Mouse (Mus musculus): ENCODE results near the gene Olfr71. TPM values are rescaled to one million over a fixed set of nuclear protein-coding genes. Genes with fewer than 3 reads are reported as not detected.
A peak's percentile ranks its signal among the peaks of the same experiment; 100 is the strongest.

Olfr71 gene
- not detected in 2 replicates for polyA plus RNA-seq (2015; fragmentation: Nextera tagmentation; extraction: Ambion mirVana)

DNA sequence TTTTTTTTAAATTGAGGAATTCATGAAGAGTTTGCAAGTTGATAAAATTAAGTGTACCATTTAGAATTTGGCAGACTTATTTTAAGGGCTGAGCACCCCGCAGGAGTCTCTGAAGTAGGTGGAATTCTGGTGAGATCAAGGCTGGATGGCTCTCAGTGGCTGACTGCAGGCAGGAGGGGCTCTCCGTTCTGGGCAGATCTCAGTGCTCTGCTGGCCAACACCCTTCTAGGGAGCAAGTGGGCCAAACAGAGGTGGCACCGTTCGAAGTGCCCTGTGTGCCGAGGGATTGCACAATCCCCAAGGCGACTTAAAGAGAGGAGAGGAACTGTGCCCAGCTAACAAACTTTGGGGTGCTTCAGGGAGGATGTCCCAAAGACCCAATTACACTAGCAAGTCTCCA, at the start of gene Olfr71:
TSS of gene Olfr71 (minus strand) at position 387 of the 400 bp plus-strand sequence.
- no peak for ATAC-seq (ENCODE audit: insufficient read depth, low FRiP score, low read depth)

DNA sequence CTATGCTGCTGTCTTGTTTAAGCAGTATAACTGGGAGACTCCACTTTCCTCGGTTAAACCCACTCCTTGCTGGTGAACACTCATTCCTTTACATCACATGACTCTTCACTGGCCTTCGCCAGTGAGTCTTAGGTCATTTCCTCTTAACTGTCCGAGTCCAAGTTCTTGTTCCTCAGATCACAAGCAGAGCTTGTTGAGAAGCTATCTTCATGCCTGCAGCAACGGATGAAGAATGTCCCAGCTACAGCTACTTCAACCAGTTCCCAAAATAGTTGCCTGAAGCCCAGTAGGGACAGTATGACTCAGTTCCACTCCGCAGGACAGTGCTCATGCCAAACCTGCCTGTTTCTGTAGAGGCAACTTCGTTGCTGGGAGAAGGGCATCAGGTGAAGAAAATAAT, 47.2 kb upstream of the Olfr71 start:
- no peak for ATAC-seq (ENCODE audit: insufficient read depth, low FRiP score, low read depth)
- no peak overlapping the region for H3K4me2 ChIP-seq
- H3K9ac ChIP-seq = no peak overlapping the region
- 71% methylated on average over 6 of the region's 6 CpGs for WGBS
- no peak overlapping the region for H3K27ac ChIP-seq
- no peaks in the 10 kb centered on the region for H3K4me1 ChIP-seq
- no peaks in the 10 kb centered on the region for H3K9me3 ChIP-seq
- H3K4me3 ChIP-seq (replicated peaks) = no peak overlapping the region
- H3K27me3 ChIP-seq (replicated peaks) = no peaks in the 10 kb centered on the region
- H3K36me3 ChIP-seq = no peaks in the 10 kb centered on the region

More for the DNA sequence above, at the start of gene Olfr71:
- H3K9me3 ChIP-seq = no peaks in the 10 kb centered on the region
- no peak within 1 kb of the TSS for H3K4me3 ChIP-seq (replicated peaks)
- H3K27me3 ChIP-seq (replicated peaks) = no peaks in the 10 kb centered on the region
- H3K4me2 ChIP-seq = no peak within 1 kb of the TSS
- H3K27ac ChIP-seq = no peak within 1 kb of the TSS
- 61% methylated on average over 6 of the region's 6 CpGs for WGBS
- no peak within 1 kb of the TSS for H3K9ac ChIP-seq
- peaks cover 8% of the 10 kb centered on the region; the same call in 1 of the 2 replicates for H3K4me1 ChIP-seq
- H3K36me3 ChIP-seq = no peaks in the 10 kb centered on the region

DNA sequence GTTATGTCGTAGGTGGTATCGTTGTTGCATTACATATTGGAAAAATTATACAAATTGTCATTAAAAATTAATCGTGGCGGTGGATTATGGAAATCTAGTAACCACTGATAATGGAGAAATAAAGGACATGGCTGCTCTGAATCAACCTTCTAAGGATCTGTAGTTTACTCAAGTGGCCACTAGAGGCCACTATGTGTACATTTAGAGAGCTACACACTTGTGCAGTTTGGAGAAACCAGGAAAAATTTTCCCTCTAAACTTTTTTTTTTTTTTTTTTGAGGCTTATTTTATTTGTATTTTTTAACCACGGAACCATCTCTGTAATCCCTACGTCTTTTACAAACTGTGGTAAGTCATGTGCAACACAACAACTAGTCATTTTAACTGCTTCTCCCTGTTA, 35.1 kb upstream of the Olfr71 start:
- no peak overlapping the region for H3K9ac ChIP-seq
- H3K9me3 ChIP-seq = no peaks in the 10 kb centered on the region
- H3K36me3 ChIP-seq = no peaks in the 10 kb centered on the region
- 14% methylated on average over 6 of the region's 6 CpGs for WGBS
- no peak overlapping the region for H3K4me3 ChIP-seq (replicated peaks)
- no peaks in the 10 kb centered on the region for H3K4me1 ChIP-seq
- H3K27ac ChIP-seq = no peak overlapping the region
- no peak overlapping the region for H3K4me2 ChIP-seq
- ATAC-seq (ENCODE audit: insufficient read depth, low FRiP score, low read depth) = no peak
- H3K27me3 ChIP-seq (replicated peaks) = no peaks in the 10 kb centered on the region

DNA sequence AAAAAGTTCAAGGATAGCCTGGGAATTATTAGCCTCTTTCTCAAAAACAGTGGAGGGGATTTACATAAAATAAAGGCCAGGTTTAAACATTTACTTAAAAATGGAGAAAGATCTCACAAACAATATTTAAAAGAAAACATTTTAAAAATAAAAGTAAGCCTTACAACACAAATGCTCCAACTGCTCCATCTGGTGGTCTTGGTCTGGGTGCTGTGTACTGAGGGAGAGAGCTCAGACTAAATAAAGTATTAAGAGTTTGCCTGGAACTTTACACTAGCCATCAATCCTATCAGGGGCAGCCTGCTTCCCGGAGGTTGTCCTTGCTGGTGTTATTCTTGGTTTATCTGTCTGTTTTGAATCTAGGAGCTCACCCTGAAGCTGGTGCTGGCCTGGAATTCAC, 33.0 kb upstream of the Olfr71 start:
- no peaks in the 10 kb centered on the region for H3K27me3 ChIP-seq (replicated peaks)
- no peaks in the 10 kb centered on the region for H3K4me1 ChIP-seq
- no peak overlapping the region for H3K4me3 ChIP-seq (replicated peaks)
- ATAC-seq (ENCODE audit: insufficient read depth, low FRiP score, low read depth) = no peak
- H3K36me3 ChIP-seq = no peaks in the 10 kb centered on the region
- H3K27ac ChIP-seq = no peak overlapping the region
- H3K9me3 ChIP-seq = no peaks in the 10 kb centered on the region
- no peak overlapping the region for H3K4me2 ChIP-seq
- WGBS = 30% methylated on average over 1 of the region's 1 CpGs
- H3K9ac ChIP-seq = no peak overlapping the region

DNA sequence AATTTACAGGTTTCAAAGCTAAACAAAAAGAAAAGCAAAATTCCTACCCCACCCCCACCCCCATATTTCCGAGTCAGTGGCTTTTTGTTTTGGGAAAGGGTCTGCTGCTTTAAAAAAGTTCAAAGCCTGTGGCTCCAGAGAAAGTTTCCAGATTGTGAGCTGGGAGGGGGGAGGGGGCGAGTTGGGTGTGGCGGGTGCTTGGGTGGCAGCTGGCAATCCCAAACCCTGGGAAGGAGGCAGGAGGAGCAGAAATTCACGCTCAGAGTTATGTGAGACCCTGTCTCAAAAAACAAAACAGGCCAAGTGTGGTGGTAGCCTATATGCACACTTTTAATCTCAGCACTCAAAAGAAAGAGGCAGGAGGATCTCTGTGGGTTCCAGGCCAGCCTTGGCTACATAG, 32.6 kb upstream of the Olfr71 start:
- no peak for ATAC-seq (ENCODE audit: insufficient read depth, low FRiP score, low read depth)
- no peaks in the 10 kb centered on the region for H3K36me3 ChIP-seq
- H3K4me3 ChIP-seq (replicated peaks) = no peak overlapping the region
- no peak overlapping the region for H3K4me2 ChIP-seq
- H3K27ac ChIP-seq = no peak overlapping the region
- no peaks in the 10 kb centered on the region for H3K9me3 ChIP-seq
- H3K27me3 ChIP-seq (replicated peaks) = no peaks in the 10 kb centered on the region
- 27% methylated on average over 4 of the region's 4 CpGs for WGBS
- H3K9ac ChIP-seq = no peak overlapping the region
- no peaks in the 10 kb centered on the region for H3K4me1 ChIP-seq

DNA sequence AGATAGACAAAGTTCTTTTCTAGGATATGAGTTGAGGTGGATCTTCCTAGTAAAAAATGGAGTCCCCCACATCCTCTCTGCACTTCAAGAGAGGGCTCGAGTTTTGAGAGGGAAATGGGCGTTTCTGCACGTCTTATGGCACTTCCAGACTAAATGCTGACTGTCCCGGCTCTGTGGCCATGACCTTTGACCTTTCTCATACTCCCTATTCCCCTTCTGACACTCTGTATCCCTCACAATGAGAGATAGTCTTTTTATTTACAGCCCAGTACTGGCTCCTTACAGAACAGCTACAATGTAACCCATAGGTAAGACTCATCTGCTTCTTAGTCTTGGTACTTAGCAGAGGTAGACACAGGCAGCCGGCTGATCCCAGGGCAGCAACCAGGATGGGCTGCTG, 31.5 kb upstream of the Olfr71 start:
- no peak for ATAC-seq (ENCODE audit: insufficient read depth, low FRiP score, low read depth)

DNA sequence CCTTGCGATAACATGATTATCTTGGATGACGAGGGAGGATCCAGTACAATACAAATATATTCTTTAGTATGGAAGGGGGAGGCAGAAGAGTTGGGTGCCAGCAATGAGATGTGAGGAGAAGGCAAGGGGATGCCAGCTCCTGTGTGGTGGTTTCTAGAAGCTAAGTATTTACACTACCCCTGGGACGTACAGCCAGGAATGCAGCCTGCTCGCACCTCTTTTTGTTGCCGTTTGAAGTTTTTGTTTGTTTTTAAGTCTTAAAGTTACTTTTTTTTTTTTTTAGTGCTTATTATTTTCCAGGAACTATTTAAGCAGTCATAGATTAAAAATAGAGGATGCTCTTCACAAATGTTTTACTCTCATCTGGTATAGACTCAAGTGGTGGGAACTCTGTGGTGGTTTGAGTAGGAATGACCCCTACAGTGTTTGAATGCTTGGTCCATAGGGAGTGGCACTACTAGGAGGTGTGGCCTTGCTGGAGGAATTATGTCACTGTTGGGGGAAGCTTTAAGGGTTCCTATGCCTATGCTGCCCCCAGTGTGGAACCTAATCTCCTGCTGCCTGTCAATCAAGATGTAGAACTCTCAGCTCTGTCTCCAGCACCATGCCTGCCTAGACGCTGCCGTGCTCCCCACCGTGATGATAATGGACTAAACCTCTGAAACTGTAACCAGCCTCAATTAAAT, 29.1 kb upstream of the Olfr71 start:
- no peak for ATAC-seq (ENCODE audit: insufficient read depth, low FRiP score, low read depth)
- no peak overlapping the region for H3K27ac ChIP-seq
- H3K9ac ChIP-seq = no peak overlapping the region
- H3K27me3 ChIP-seq (replicated peaks) = no peaks in the 10 kb centered on the region
- 58% methylated on average over 8 of the region's 8 CpGs for WGBS
- no peak overlapping the region for H3K4me2 ChIP-seq
- no peak overlapping the region for H3K4me3 ChIP-seq (replicated peaks)
- no peaks in the 10 kb centered on the region for H3K36me3 ChIP-seq
- no peaks in the 10 kb centered on the region for H3K4me1 ChIP-seq
- no peaks in the 10 kb centered on the region for H3K9me3 ChIP-seq

More for the DNA sequence above, 31.5 kb upstream of the Olfr71 start:
- Histone ChIP-seq H3K9me3 (no peaks in the 10 kb centered on the region), H3K4me3 (replicated peaks) (no peak overlapping the region), H3K27ac (no peak overlapping the region), H3K4me1 (no peaks in the 10 kb centered on the region), H3K27me3 (replicated peaks) (no peaks in the 10 kb centered on the region), H3K4me2 (no peak overlapping the region), H3K9ac (no peak overlapping the region), H3K36me3 (no peaks in the 10 kb centered on the region)
- 56% methylated on average over 5 of the region's 5 CpGs for WGBS

DNA sequence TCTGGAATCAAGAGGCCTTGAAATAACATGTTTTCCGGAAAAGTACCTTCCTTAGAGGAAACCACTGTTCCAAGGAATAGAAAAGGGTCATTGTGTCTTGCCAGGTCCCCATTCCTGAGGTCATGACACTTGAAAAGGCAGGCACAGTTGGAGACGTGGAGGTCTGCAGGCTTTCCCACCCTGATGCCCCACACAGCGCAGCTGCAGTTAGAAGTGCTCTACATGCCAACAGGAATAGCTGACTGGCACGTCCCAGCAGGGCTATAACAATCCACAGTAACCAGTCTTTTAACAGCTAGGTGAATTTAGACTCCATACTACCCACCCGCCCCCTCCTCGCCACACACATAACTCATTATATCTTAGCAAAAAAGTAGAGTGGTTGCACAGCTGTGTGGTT, 27.1 kb upstream of the Olfr71 start:
- H3K4me3 ChIP-seq (replicated peaks) = no peak overlapping the region
- no peak overlapping the region for H3K9ac ChIP-seq
- H3K27me3 ChIP-seq (replicated peaks) = no peaks in the 10 kb centered on the region
- 74% methylated on average over 6 of the region's 6 CpGs for WGBS
- H3K36me3 ChIP-seq = no peaks in the 10 kb centered on the region
- no peaks in the 10 kb centered on the region for H3K9me3 ChIP-seq
- ATAC-seq (ENCODE audit: insufficient read depth, low FRiP score, low read depth) = no peak
- H3K4me2 ChIP-seq = no peak overlapping the region
- H3K27ac ChIP-seq = no peak overlapping the region
- H3K4me1 ChIP-seq = no peaks in the 10 kb centered on the region

DNA sequence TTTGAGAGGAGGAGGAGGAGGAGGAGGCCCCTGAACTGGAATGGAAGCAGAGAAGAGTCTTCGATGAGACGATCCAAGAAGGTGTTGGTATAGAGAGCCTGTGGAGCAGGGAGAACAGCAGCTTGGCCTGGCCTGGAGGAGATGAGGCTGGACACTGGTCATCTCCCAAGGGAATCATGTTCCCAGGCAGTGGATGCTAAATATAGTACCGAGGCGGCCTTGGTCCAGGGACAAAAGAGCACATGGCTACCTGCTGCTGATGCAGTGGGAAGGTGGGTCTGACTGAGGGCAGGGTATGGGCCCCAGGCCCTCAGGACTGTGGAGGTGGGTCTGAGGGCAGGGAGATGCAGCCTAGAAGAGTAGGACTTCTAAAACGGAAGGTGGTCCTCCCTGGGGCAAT, 23.1 kb upstream of the Olfr71 start:
- ATAC-seq (ENCODE audit: insufficient read depth, low FRiP score, low read depth) = no peak
- no peaks in the 10 kb centered on the region for H3K9me3 ChIP-seq
- WGBS = 86% methylated on average over 5 of the region's 5 CpGs

DNA sequence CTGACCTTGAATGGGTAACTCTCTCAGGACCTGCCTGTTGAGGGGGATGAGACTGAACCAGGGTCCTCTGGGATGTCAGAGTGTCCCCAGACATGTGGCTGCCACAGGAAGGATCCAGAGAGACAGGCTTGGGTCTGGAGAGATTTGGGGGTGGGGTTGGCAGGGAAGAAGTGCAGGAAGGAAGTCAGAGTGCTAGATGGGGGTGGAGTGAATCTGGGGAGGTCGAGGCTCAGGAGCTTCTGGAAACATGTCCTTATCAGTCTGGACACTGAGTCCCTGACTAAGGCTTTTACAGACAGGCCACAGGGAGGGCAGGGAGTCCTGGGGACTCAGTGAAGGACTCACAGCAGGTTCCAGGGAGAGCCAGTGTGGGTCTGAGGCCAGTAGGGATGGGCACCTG, 22.1 kb upstream of the Olfr71 start:
- Histone ChIP-seq H3K9me3 (no peaks in the 10 kb centered on the region), H3K9ac (no peak overlapping the region), H3K27ac (no peak overlapping the region), H3K27me3 (replicated peaks) (no peaks in the 10 kb centered on the region), H3K4me2 (no peak overlapping the region), H3K4me3 (replicated peaks) (no peak overlapping the region), H3K36me3 (no peaks in the 10 kb centered on the region), H3K4me1 (peaks cover 35% of the 10 kb centered on the region)
- WGBS = 20% methylated on average over 1 of the region's 1 CpGs
- no peak for ATAC-seq (ENCODE audit: insufficient read depth, low FRiP score, low read depth)

More for the DNA sequence above, 23.1 kb upstream of the Olfr71 start:
- H3K27ac ChIP-seq = no peak overlapping the region
- peaks cover 25% of the 10 kb centered on the region for H3K4me1 ChIP-seq
- H3K9ac ChIP-seq = no peak overlapping the region
- no peaks in the 10 kb centered on the region for H3K27me3 ChIP-seq (replicated peaks)
- no peak overlapping the region for H3K4me2 ChIP-seq
- H3K4me3 ChIP-seq (replicated peaks) = no peak overlapping the region
- H3K36me3 ChIP-seq = no peaks in the 10 kb centered on the region

DNA sequence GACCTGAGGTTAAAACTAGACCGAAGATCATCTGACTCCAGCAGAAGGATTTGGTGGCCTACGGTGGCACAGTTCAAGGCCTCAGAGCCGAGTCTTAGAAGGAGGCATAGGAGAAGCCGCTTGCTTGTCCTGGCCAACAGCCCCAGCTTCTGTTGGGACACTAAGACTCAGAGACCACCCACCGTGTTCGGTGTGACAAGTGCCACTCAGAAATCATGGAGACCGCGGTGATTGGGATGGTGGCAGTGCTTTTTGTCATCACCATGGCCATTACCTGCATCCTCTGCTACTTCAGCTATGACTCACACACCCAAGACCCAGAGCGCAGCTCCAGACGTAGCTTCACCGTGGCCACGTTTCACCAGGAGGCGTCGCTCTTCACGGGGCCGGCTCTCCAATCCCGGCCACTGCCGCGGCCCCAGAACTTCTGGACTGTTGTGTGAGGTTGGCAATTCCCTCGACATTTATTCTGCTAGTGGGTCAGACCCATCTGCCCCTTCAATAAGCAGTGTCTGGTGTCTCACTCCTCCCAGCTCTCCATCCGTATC, 20.8 kb upstream of the Olfr71 start:
- Histone ChIP-seq H3K4me3 (replicated peaks) (no peak overlapping the region), H3K4me2 (no peak overlapping the region), H3K27me3 (replicated peaks) (no peaks in the 10 kb centered on the region), H3K36me3 (no peaks in the 10 kb centered on the region), H3K27ac (no peak overlapping the region), H3K4me1 (peaks cover 48% of the 10 kb centered on the region), H3K9ac (no peak overlapping the region), H3K9me3 (no peaks in the 10 kb centered on the region)
- 59% methylated on average over 21 of the region's 21 CpGs for WGBS
- ATAC-seq (ENCODE audit: insufficient read depth, low FRiP score, low read depth) = no peak

DNA sequence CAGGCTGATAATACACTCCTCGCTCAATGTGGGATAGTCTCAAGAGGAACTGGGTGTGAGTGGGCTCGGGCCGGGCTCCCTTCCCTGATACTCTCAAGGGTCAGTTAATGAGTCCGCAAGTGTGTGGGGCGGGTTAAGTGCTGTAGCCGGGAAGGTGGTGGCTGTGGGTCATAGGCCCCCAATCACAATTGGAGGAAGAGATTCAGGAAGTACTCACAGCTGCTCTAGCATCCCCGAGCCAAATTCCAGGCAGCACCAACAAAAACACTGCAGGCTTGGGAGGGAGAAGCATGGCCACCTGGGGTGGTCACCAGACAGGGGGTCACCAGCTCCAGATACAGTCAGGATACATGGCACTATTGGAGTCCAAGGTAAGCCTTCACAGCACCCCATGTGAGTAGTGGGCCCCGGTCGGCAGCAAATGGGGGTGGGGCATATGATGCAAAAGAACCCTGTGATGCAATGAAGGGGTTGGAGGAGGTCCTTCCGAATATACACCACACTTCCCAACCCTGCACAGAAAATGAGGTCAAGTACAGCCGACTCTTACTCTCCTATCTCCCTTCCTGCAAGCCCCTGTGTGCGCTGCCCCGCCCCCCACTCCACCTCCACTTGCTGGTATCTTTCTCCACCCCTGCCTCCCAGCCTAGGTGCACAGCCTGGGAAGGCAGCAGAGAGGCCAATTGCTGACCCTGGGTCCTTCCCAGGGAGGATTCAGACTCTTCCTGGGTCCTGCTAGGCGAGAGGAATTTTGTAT, 19.9 kb upstream of the Olfr71 start, which contains the start of gene Spaar:
TSS of gene Spaar (plus strand) at position 241 of the 757 bp plus-strand sequence.
- Histone ChIP-seq H3K27me3 (replicated peaks) (no peaks in the 10 kb centered on the region), H3K4me3 (replicated peaks) (no peak within 1 kb of the TSS), H3K36me3 (no peaks in the 10 kb centered on the region), H3K4me1 (peaks cover 48% of the 10 kb centered on the region), H3K9me3 (no peaks in the 10 kb centered on the region), H3K27ac (peak within 1 kb of the TSS; percentile 87), H3K9ac (no peak within 1 kb of the TSS), H3K4me2 (no peak within 1 kb of the TSS)
- ATAC-seq (ENCODE audit: insufficient read depth, low FRiP score, low read depth) = no peak
- 52% methylated on average over 14 of the region's 14 CpGs for WGBS

Data from stomach, embryonic 15.5 days (tissue).